Mouse (Mus musculus) CH12.LX (cell line): ENCODE measurements around the gene Arhgef40. TPM values are rescaled to one million over a fixed set of nuclear protein-coding genes. Genes with fewer than 3 reads are reported as not detected.

ENCODE experiments used
- DNase-seq: peaks from one replicate; pipeline ENCODE4 v3.0.0-alpha.2; 2013; ENCODE audit errors: extremely low read depth
- H3K27ac ChIP-seq: 2 replicates; pipeline ENCODE4 v1.5.1; 2012; ENCODE audit warnings: low read depth, mild to moderate bottlenecking, control low read depth, moderate library complexity; ENCODE audit not compliant: insufficient read depth
- H3K27me3 ChIP-seq: replicated peaks from 2 replicates; pipeline ENCODE3; 2012; ENCODE audit warnings: inconsistent platforms
- H3K36me3 ChIP-seq, 2 experiments: replicated peaks in 1 of 2; 2 replicates each; pipeline versions ENCODE3 to v1.6.1; 2012; ENCODE audit warnings: inconsistent platforms in 1 of 2, low read length in 1 of 2, mild to moderate bottlenecking in 1 of 2, mixed read lengths in 1 of 2, moderate library complexity in 1 of 2; ENCODE audit not compliant: control insufficient read depth in 1 of 2, insufficient read depth in 1 of 2
- H3K4me1 ChIP-seq, 2 experiments: 2 replicates each; pipeline ENCODE4 v1.6.1; 2012; ENCODE audit warnings: inconsistent platforms in 1 of 2, moderate library complexity in 1 of 2; ENCODE audit not compliant: insufficient read depth in 2 of 2, control insufficient read depth in 1 of 2
- H3K4me2 ChIP-seq: 2 replicates; pipeline ENCODE4 v1.6.1; 2012; ENCODE audit warnings: low read depth, mild to moderate bottlenecking, control low read depth; ENCODE audit not compliant: poor library complexity, insufficient read depth, severe bottlenecking
- H3K4me3 ChIP-seq, 3 experiments: fragments of 150-350 bp in 1 of 3; sonication (generic) in 1 of 3; replicated peaks in 1 of 3; 2 replicates each; pipeline versions ENCODE3 to v1.5.1; 2011 to 2012; ENCODE audit warnings: low read depth in 2 of 3, low read length in 2 of 3, mild to moderate bottlenecking in 2 of 3, moderate library complexity in 2 of 3, control low read depth in 1 of 3, improper control_type of control experiment in 1 of 3, inconsistent platforms in 1 of 3, mixed read lengths in 1 of 3; ENCODE audit not compliant: poor library complexity in 1 of 3
- H3K79me2 ChIP-seq: replicated peaks from 2 replicates; pipeline ENCODE4 v1.6.1; 2012; ENCODE audit warnings: mild to moderate bottlenecking, moderate library complexity; ENCODE audit not compliant: control insufficient read depth, poor library complexity, insufficient read depth, severe bottlenecking; ENCODE audit errors: extremely low read depth
- H3K9ac ChIP-seq: 2 replicates; pipeline ENCODE4 v1.6.1; 2012; ENCODE audit warnings: low read depth, mild to moderate bottlenecking, control low read depth, moderate library complexity; ENCODE audit not compliant: insufficient read depth
- H3K9me3 ChIP-seq: replicated peaks from 2 replicates; pipeline ENCODE3; 2012; ENCODE audit warnings: low read length, inconsistent platforms, mixed read lengths
- CHD2 ChIP-seq: IDR thresholded peaks from 2 replicates; pipeline ENCODE4 v1.6.1; 2011; ENCODE audit warnings: low read length, improper control_type of control experiment
- CTCF ChIP-seq, 2 experiments: IDR thresholded peaks in 1 of 2; conservative IDR thresholded peaks in 1 of 2; 2 replicates each; pipeline ENCODE4 v1.5.1; 2011 to 2012; ENCODE audit warnings: low read depth in 2 of 2, low read length in 2 of 2, improper control_type of control experiment in 1 of 2, inconsistent platforms in 1 of 2, mild to moderate bottlenecking in 1 of 2, moderate library complexity in 1 of 2
- ELF1 ChIP-seq: IDR thresholded peaks from 2 replicates; pipeline ENCODE4 v1.6.1; 2014; ENCODE audit warnings: low read depth, mild to moderate bottlenecking, inconsistent platforms, low read length, improper control_type of control experiment
- ETS1 ChIP-seq: conservative IDR thresholded peaks from 2 replicates; pipeline ENCODE4 v1.6.1; 2012; ENCODE audit warnings: low read depth, mild to moderate bottlenecking, inconsistent platforms, low read length, improper control_type of control experiment, moderate library complexity
- GABPA ChIP-seq: IDR thresholded peaks from 2 replicates; pipeline ENCODE4 v1.6.1; 2012; ENCODE audit warnings: low read depth, low read length, improper control_type of control experiment, inconsistent platforms; ENCODE audit not compliant: insufficient replicate concordance
- IRF4 ChIP-seq: IDR thresholded peaks from 2 replicates; pipeline ENCODE4 v1.6.1; 2014; ENCODE audit warnings: low read depth, mild to moderate bottlenecking, inconsistent platforms, low read length, improper control_type of control experiment
- JUN ChIP-seq: IDR thresholded peaks from 2 replicates; pipeline ENCODE4 v1.6.1; 2011; ENCODE audit warnings: low read depth, mild to moderate bottlenecking, low read length, improper control_type of control experiment, moderate library complexity; ENCODE audit not compliant: insufficient read depth
- JUND ChIP-seq: conservative IDR thresholded peaks from 2 replicates; pipeline ENCODE4 v1.6.1; 2011; ENCODE audit warnings: low read depth, low read length, improper control_type of control experiment
- KAT2A ChIP-seq: IDR thresholded peaks from 2 replicates; pipeline ENCODE4 v1.6.1; 2012; ENCODE audit warnings: low read length, improper control_type of control experiment, inconsistent platforms; ENCODE audit not compliant: insufficient replicate concordance
- MAFK ChIP-seq: IDR thresholded peaks from 2 replicates; pipeline ENCODE4 v1.6.1; 2011; ENCODE audit warnings: low read length, improper control_type of control experiment; ENCODE audit not compliant: insufficient replicate concordance
- MAZ ChIP-seq: IDR thresholded peaks from 2 replicates; pipeline ENCODE4 v1.6.1; 2012; ENCODE audit warnings: low read depth, mild to moderate bottlenecking, inconsistent platforms, low read length, improper control_type of control experiment, moderate library complexity
- MXI1 ChIP-seq: IDR thresholded peaks from 2 replicates; pipeline ENCODE4 v1.6.1; 2011; ENCODE audit warnings: mild to moderate bottlenecking, low read depth, low read length, improper control_type of control experiment
- NELFE ChIP-seq: IDR thresholded peaks from 2 replicates; pipeline ENCODE4 v1.6.1; 2011; ENCODE audit warnings: low read depth, low read length, improper control_type of control experiment
- NRF1 ChIP-seq: IDR thresholded peaks from 2 replicates; pipeline ENCODE4 v1.6.1; 2014; ENCODE audit warnings: low read depth, mild to moderate bottlenecking, inconsistent platforms, low read length, improper control_type of control experiment, moderate library complexity
- PAX5 ChIP-seq: IDR thresholded peaks from 2 replicates; pipeline ENCODE4 v1.6.1; 2012; ENCODE audit warnings: low read length, inconsistent platforms, mixed read lengths
- POLR2A ChIP-seq: IDR thresholded peaks from 2 replicates; pipeline ENCODE4 v1.6.1; 2011; ENCODE audit warnings: low read depth, mild to moderate bottlenecking, improper control_type of control experiment, low read length
- POLR2AphosphoS2 ChIP-seq: IDR thresholded peaks from 2 replicates; pipeline ENCODE4 v1.6.1; 2011; ENCODE audit warnings: low read depth, low read length, improper control_type of control experiment
- SIN3A ChIP-seq: IDR thresholded peaks from 2 replicates; pipeline ENCODE4 v1.6.1; 2012; ENCODE audit warnings: low read length, improper control_type of control experiment, inconsistent platforms
- TBP ChIP-seq: conservative IDR thresholded peaks from 2 replicates; pipeline ENCODE4 v1.6.1; 2011; ENCODE audit warnings: low read depth, low read length, improper control_type of control experiment
- UBTF ChIP-seq: IDR thresholded peaks from 2 replicates; pipeline ENCODE4 v1.6.1; 2012; ENCODE audit warnings: low read depth, mild to moderate bottlenecking, inconsistent platforms, low read length, improper control_type of control experiment, moderate library complexity
- USF2 ChIP-seq: conservative IDR thresholded peaks from 2 replicates; pipeline ENCODE4 v1.6.1; 2011; ENCODE audit warnings: low read depth, low read length, improper control_type of control experiment
- ZC3H11A ChIP-seq: IDR thresholded peaks from 2 replicates; pipeline ENCODE4 v1.6.1; 2012; ENCODE audit warnings: low read depth, mild to moderate bottlenecking, inconsistent platforms, low read length, improper control_type of control experiment
- ZKSCAN1 ChIP-seq: IDR thresholded peaks from 2 replicates; pipeline ENCODE4 v1.6.1; 2012; ENCODE audit warnings: low read depth, inconsistent platforms, low read length, improper control_type of control experiment, borderline replicate concordance
- ZMIZ1 ChIP-seq: IDR thresholded peaks from 2 replicates; pipeline ENCODE4 v1.6.1; 2012; ENCODE audit warnings: low read depth, mild to moderate bottlenecking, inconsistent platforms, low read length, improper control_type of control experiment
- dilution Hi-C: fragments of 300-500 bp; cut with MboI; formaldehyde crosslinking; loops from 2 replicates; pipeline ENCODE4 v1.14.3; 2020; ENCODE audit warnings: low sequenced_read_pairs; ENCODE audit not compliant: extremely low pct_unique_long_range_greater_than_20kb, extremely low pct_ligation_motif_present
- in situ Hi-C: fragments of 300-500 bp; cut with MboI; formaldehyde crosslinking; loops from 3 replicates; pipeline ENCODE4 v1.14.3; 2019; ENCODE audit warnings: low sequenced_read_pairs, low pct_ligation_motif_present, low pct_unique_long_range_greater_than_20kb, mixed read lengths
- polyA plus RNA-seq: library from polyadenylated mRNA; unstranded; fragments of >175 nt; gene quantifications from 2 replicates; pipeline ENCODE4 v1.2.1, GENCODE M21; 2012; ENCODE audit warnings: low read depth; ENCODE audit not compliant: insufficient read length
- total RNA-seq, 2 experiments: library from RNA; depleted of rRNA; stranded (reverse); fragments of 300-350 nt in 1 of 2; fragments of >200 nt in 1 of 2; gene quantifications; 2 replicates each; pipeline ENCODE4 v1.2.3; 2012 to 2014

The Arhgef40 gene
- total and polyA plus RNA-seq, 3 experiments = 0.62 to 3.8 (median 1.1) TPM

DNA sequence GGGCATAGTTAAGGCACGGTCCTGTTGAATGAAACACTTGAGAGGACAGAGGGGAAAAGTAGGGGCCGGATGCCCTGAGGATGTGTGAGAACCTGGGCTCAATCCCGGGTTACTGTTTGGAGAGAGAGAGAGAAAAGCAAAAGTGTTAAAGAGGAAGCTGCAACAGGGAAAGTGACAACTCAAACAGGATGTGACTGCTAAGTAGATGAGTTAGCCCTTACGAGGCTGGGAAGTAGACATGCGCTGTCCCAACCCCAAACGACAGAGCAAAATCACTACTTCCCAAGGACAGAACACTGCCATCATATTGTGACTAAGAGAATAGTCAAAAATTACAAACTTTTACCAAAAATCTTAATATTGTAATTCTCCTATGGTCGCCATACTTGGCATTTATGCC, 42.3 kb upstream of the Arhgef40 start:
- in situ Hi-C loops = no loop called here
- TF ChIP-seq MAZ = no peak
- no peak for TF ChIP-seq JUN

DNA sequence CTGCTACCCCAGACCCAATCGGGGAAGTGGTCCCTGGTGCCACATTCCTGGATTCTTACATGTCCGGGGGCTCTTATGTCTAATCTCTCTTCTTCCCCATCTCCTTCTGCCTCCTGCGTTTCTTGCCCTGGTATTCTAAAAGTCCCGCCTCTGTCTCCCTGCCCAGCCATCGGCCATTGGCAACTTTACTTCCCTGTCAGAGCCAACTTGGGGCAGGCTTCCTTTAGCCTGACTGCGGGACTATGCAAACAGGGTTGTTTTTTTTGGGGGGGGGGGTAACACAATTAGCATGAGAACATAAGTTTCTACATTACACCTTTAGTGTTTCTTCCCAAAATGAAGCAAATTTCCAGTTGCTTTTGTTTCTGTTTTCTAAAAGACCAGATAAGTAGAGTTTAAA, 41.2 kb upstream of the Arhgef40 start:
- Histone ChIP-seq H3K4me2 (peak overlapping the region; percentile 23), H3K27me3 (no peaks in the 10 kb centered on the region), H3K9me3 (peaks cover 3% of the 10 kb centered on the region), H3K4me1 (peaks cover 2 to 8% of the 10 kb centered on the region in 2 experiments; a peak in 2 of 4 replicates), H3K36me3 (no peaks in the 10 kb centered on the region), H3K9ac (no peak overlapping the region), H3K27ac (no peak overlapping the region), H3K79me2 (no peaks in the 10 kb centered on the region), H3K4me3 (no peak overlapping the region)
- TF ChIP-seq NRF1 (no peak), ZC3H11A (no peak), NELFE (no peak), ELF1 (no peak), ZKSCAN1 (no peak), SIN3A (no peak), POLR2A (no peak), POLR2AphosphoS2 (no peak), UBTF (no peak), CTCF (conservative IDR thresholded peaks at IDR 0.05 in 1 of 2, IDR thresholded peaks at IDR 0.05 in 1 of 2; ENCODE audit: low read depth in 2 of 2, low read length in 2 of 2) (no peak)
- DNase-seq = no peak
- dilution Hi-C loops = no loop called here
- in situ Hi-C loops = no loop called here

More for the DNA sequence above, 42.3 kb upstream of the Arhgef40 start:
- no peak for DNase-seq
- Histone ChIP-seq H3K4me2 (peak overlapping the region; percentile 23), H3K36me3 (no peaks in the 10 kb centered on the region), H3K9ac (no peak overlapping the region), H3K27me3 (no peaks in the 10 kb centered on the region), H3K4me3 (no peak overlapping the region), H3K79me2 (no peaks in the 10 kb centered on the region), H3K4me1 (peaks cover 2 to 12% of the 10 kb centered on the region in 2 experiments; a peak in 2 of 4 replicates), H3K27ac (no peak overlapping the region), H3K9me3 (peaks cover 8% of the 10 kb centered on the region)
- dilution Hi-C loops = no loop called here

DNA sequence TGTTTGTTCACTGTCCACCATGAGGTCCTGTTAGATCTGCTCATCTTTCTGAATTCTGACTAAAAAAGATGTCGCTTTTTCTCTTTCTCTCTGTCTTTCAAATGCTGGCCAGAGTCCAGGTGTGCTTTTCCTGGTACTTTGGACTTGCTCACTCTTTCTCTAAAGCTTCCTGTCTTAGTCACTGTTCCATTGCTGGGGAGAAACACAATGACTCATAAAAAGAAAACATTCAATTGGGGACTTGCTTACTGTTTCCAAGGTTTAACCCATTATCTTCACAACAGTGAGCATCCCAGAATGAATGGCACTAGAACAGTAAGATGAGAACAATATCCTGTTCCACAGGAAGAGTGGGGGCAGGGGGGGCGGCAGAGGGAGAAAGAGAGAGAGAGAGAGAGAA, 24.2 kb upstream of the Arhgef40 start:
- TF ChIP-seq MAZ (no peak), JUND (no peak), KAT2A (no peak), ZKSCAN1 (no peak), GABPA (no peak), NRF1 (no peak), MAFK (no peak), POLR2AphosphoS2 (no peak), PAX5 (no peak), POLR2A (no peak), ELF1 (no peak), ZMIZ1 (no peak), ETS1 (no peak), CTCF (conservative IDR thresholded peaks at IDR 0.05 in 1 of 2, IDR thresholded peaks at IDR 0.05 in 1 of 2; ENCODE audit: low read depth in 2 of 2, low read length in 2 of 2) (no peak), MXI1 (no peak), USF2 (no peak), TBP (no peak), CHD2 (no peak), IRF4 (no peak)
- dilution Hi-C loops = no loop called here

More for the DNA sequence above, 24.2 kb upstream of the Arhgef40 start:
- H3K9me3 ChIP-seq = peaks cover 9% of the 10 kb centered on the region
- H3K27ac ChIP-seq = no peak overlapping the region
- in situ Hi-C loops = no loop called here
- H3K9ac ChIP-seq = no peak overlapping the region
- H3K27me3 ChIP-seq = no peaks in the 10 kb centered on the region
- H3K4me2 ChIP-seq = no peak overlapping the region
- no peaks in the 10 kb centered on the region for H3K36me3 ChIP-seq
- no peak overlapping the region for H3K4me3 ChIP-seq
- H3K4me1 ChIP-seq = 0 out of 4 replicates have a peak, but pooled peaks cover 0 to 5% of the 10 kb centered on the region in 2 experiments
- no peaks in the 10 kb centered on the region for H3K79me2 ChIP-seq
- no peak for DNase-seq
